Mouse (Mus musculus) midbrain, embryonic 10.5 days (tissue): ENCODE results near the gene Zfp536. TPM values are rescaled to one million over a fixed set of nuclear protein-coding genes. Genes with fewer than 3 reads are reported as not detected.
A peak's percentile ranks its signal among the peaks of the same experiment; 100 is the strongest.

Source experiments
- DNase-seq: peaks from one replicate; pipeline ENCODE4 v3.0.0-alpha.2; 2017; ENCODE audit warnings: low spot score
- H3K27ac ChIP-seq: fragments of 300-500 bp; sonication (generic); replicated peaks from 2 replicates; pipeline ENCODE4 v1.5.1; 2016; ENCODE audit warnings: mild to moderate bottlenecking
- H3K27me3 ChIP-seq: fragments of 300-500 bp; sonication (generic); 2 replicates; pipeline ENCODE4 v1.6.1; 2016; ENCODE audit warnings: low read depth, mild to moderate bottlenecking; ENCODE audit not compliant: poor library complexity, severe bottlenecking
- H3K36me3 ChIP-seq: fragments of 300-500 bp; sonication (generic); 2 replicates; pipeline ENCODE4 v1.6.1; 2016; ENCODE audit warnings: mild to moderate bottlenecking, moderate library complexity
- H3K4me1 ChIP-seq: fragments of 300-500 bp; sonication (generic); 2 replicates; pipeline ENCODE4 v1.6.1; 2016
- H3K4me3 ChIP-seq: fragments of 300-500 bp; sonication (generic); 2 replicates; pipeline ENCODE4 v1.5.1; 2016; ENCODE audit warnings: mild to moderate bottlenecking, moderate library complexity
- H3K9me3 ChIP-seq: fragments of 300-500 bp; sonication (generic); replicated peaks from 2 replicates; pipeline ENCODE4 v1.6.1; 2016; ENCODE audit warnings: mild to moderate bottlenecking
- WGBS: fragments of 180-500 bp; shearing (Covaris S2); methylation state at CpG from one replicate; pipeline ENCODE4 v1.1.7; 2016; 5-methylcytosine and 5-hydroxymethylcytosine counted together
- polyA plus RNA-seq: library from polyadenylated mRNA; unstranded; fragments of >200 nt; fragmentation: Nextera tagmentation; extraction: Ambion mirVana; gene quantifications from 2 replicates; pipeline ENCODE4 v1.2.1, GENCODE M21; 2016

The Zfp536 gene
- polyA plus RNA-seq, 1 experiment from 2014 or later = 31.0 TPM

GRCm38 (mm10) chr7:37554405-37554804 is 219.0 kb downstream of the Zfp536 start:
- 59% methylated on average over 5 of the region's 5 CpGs for WGBS
- no peak for DNase-seq
- H3K27ac ChIP-seq = peak overlapping the region; percentile 65

GRCm38 (mm10) chr7:37553646-37554045 is 219.8 kb downstream of the Zfp536 start:
- WGBS = 19% methylated on average over 3 of the region's 3 CpGs
- Histone ChIP-seq H3K36me3 (peaks cover 8% of the 10 kb centered on the region; the same call in 1 of the 2 replicates), H3K27me3 (0 out of 2 replicates have a peak, but pooled peaks cover 6% of the 10 kb centered on the region), H3K4me3 (no peak overlapping the region), H3K27ac (peak overlapping the region; percentile 65), H3K4me1 (peaks cover 39% of the 10 kb centered on the region), H3K9me3 (no peaks in the 10 kb centered on the region)
- DNase-seq = no peak

More at GRCm38 (mm10) chr7:37554405-37554804, 219.0 kb downstream of the Zfp536 start:
- Histone ChIP-seq H3K4me3 (no peak overlapping the region), H3K4me1 (peaks cover 38% of the 10 kb centered on the region), H3K27me3 (0 out of 2 replicates have a peak, but pooled peaks cover 7% of the 10 kb centered on the region), H3K9me3 (no peaks in the 10 kb centered on the region), H3K36me3 (0 out of 2 replicates have a peak, but pooled peaks cover 7% of the 10 kb centered on the region)

DNA sequence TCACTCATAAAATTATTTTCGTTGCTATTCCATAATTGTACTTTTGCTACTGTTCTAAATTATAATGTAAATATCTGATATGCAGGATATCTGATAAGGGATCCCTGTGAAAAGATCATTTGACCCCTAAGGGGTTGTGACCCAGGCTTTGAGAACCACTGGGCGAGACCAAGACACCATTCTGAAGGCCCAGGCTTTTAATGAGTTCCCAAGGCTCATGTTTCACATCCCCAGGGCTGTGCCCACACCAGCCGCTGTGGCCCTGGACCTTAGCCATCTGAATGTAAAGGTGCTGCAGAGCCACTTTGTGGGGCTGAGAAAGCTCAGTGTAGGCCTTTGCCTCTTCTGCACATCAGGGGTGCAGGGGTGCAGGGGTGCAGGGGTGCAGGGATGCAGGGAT is 221.1 kb downstream of the Zfp536 start:
- Histone ChIP-seq H3K4me3 (no peak overlapping the region), H3K4me1 (peaks cover 36% of the 10 kb centered on the region), H3K36me3 (peaks cover 10% of the 10 kb centered on the region; the same call in 1 of the 2 replicates), H3K27me3 (no peaks in the 10 kb centered on the region), H3K9me3 (no peaks in the 10 kb centered on the region), H3K27ac (no peak overlapping the region)
- 67% methylated on average over 3 of the region's 3 CpGs for WGBS
- no peak for DNase-seq

DNA sequence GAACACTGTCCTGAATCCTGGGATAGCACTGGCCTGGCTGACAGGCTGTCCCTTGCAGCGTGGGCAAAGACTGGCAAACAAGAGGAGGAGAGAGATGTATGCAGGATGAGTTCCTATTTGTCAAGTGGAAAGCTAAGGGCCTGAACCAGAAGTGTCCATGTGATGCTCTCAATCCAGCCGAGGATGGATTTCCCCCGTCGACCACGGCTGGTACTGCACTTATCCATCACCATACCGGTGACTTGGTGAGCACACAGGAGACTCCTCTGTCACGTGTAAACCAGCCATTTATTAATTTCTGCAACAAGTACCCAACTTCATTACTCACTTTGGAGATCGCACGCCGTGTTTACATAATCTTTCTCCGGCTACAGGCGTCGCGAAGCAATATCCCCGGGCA is 224.6 kb downstream of the Zfp536 start:
- H3K27ac ChIP-seq = no peak overlapping the region
- peaks cover 10% of the 10 kb centered on the region; the same call in 1 of the 2 replicates for H3K36me3 ChIP-seq
- H3K27me3 ChIP-seq = no peaks in the 10 kb centered on the region
- no peak overlapping the region for H3K4me3 ChIP-seq
- H3K9me3 ChIP-seq = no peaks in the 10 kb centered on the region
- no peak for DNase-seq
- WGBS = 78% methylated on average over 15 of the region's 15 CpGs
- H3K4me1 ChIP-seq = peaks cover 28% of the 10 kb centered on the region

- H3K27ac ChIP-seq = no peak overlapping the region
- no peak for DNase-seq
- H3K4me1 ChIP-seq = peaks cover 13% of the 10 kb centered on the region
- H3K36me3 ChIP-seq = peaks cover 20% of the 10 kb centered on the region
- no peaks in the 10 kb centered on the region for H3K27me3 ChIP-seq
- WGBS = 36% methylated on average over 6 of the region's 6 CpGs
- H3K9me3 ChIP-seq = no peaks in the 10 kb centered on the region
- H3K4me3 ChIP-seq = no peak overlapping the region
Measured at GRCm38 (mm10) chr7:37544011-37544410, 229.4 kb downstream of the Zfp536 start.

GRCm38 (mm10) chr7:37542951-37543350 is 230.5 kb downstream of the Zfp536 start:
- WGBS = 89% methylated on average over 7 of the region's 7 CpGs
- no peak for DNase-seq
- H3K36me3 ChIP-seq = peaks cover 18% of the 10 kb centered on the region
- H3K4me1 ChIP-seq = peaks cover 13% of the 10 kb centered on the region
- no peak overlapping the region for H3K4me3 ChIP-seq
- 0 out of 2 replicates have a peak overlapping the region, but pooled peaks have one; percentile 17 for H3K27ac ChIP-seq
- no peaks in the 10 kb centered on the region for H3K9me3 ChIP-seq
- H3K27me3 ChIP-seq = no peaks in the 10 kb centered on the region

GRCm38 (mm10) chr7:37531166-37531565 is 242.3 kb downstream of the Zfp536 start:
- 92% methylated on average over 2 of the region's 2 CpGs for WGBS
- Histone ChIP-seq H3K4me3 (no peak overlapping the region), H3K27me3 (no peaks in the 10 kb centered on the region), H3K4me1 (peaks cover 9% of the 10 kb centered on the region), H3K9me3 (no peaks in the 10 kb centered on the region), H3K27ac (no peak overlapping the region), H3K36me3 (no peaks in the 10 kb centered on the region)
- no peak for DNase-seq

DNA sequence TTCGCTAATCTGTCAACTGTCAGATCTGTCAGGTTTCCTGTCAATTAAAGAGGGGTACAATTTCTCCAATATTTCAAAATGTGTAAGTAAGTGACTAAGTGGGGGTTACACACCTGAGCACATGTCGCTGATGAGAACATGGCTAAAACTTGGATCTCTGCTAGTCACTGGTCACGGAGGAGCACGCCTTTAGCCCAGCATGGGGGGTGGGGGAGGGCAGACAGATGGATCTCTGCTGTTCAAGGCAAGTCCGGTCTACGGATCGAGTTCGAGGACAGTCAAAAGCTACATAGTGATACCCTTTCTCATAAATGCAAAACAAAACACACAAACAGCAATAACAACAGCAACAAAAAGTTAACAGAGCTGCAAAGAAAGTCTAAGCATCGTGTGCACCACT is 245.1 kb downstream of the Zfp536 start:
- H3K9me3 ChIP-seq = no peaks in the 10 kb centered on the region
- 81% methylated on average over 9 of the region's 9 CpGs for WGBS
- H3K27me3 ChIP-seq = no peaks in the 10 kb centered on the region
- DNase-seq = no peak
- peaks cover 6% of the 10 kb centered on the region; the same call in 1 of the 2 replicates for H3K36me3 ChIP-seq
- H3K4me1 ChIP-seq = peaks cover 2% of the 10 kb centered on the region
- no peak overlapping the region for H3K4me3 ChIP-seq
- no peak overlapping the region for H3K27ac ChIP-seq

DNA sequence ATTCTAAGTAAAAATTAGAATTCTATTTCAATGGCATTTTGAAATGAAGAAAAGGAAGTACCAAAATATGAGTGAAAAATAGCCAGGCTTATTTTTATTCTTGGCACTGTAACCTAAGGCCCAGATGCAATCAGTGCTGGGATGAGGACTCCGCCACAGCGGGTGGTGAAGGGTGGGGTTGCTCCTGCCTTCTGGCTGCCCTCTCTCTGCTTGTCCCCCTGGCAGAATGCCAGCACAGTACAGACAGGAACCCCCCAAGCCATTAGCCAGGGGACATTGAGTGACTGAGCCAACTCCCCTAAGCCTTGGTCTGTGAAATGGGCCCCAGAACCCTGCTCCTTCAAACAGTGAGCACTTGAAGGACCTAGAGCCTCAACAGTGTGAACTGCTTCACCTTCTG is 245.6 kb downstream of the Zfp536 start:
- no peak for DNase-seq
- Histone ChIP-seq H3K36me3 (peaks cover 6% of the 10 kb centered on the region; the same call in 1 of the 2 replicates), H3K27me3 (no peaks in the 10 kb centered on the region), H3K4me1 (no peaks in the 10 kb centered on the region), H3K4me3 (no peak overlapping the region), H3K9me3 (no peaks in the 10 kb centered on the region), H3K27ac (no peak overlapping the region)
- 96% methylated on average over 2 of the region's 2 CpGs for WGBS

DNA sequence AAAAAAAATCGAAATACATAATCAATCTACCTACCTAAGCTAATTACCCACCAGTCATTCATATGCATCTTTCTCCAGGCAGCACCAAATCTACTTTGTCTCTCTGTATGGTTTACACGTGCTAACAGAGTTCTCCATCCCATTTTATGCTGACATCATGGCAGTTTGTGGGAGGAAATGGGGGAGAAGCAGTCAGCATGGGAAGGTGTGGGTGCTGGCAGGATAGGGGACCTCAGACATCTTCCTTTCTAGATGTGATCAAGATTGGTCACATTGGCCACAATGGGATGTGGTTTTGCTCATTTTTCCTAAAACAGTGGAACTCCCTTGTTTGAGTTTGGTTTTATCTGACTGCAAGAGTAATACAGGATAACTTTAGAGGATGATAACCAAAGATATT is 252.0 kb downstream of the Zfp536 start:
- Histone ChIP-seq H3K36me3 (peaks cover 6% of the 10 kb centered on the region; the same call in 1 of the 2 replicates), H3K27me3 (no peaks in the 10 kb centered on the region), H3K9me3 (no peaks in the 10 kb centered on the region), H3K27ac (no peak overlapping the region), H3K4me3 (no peak overlapping the region), H3K4me1 (peaks cover 5% of the 10 kb centered on the region; the same call in 1 of the 2 replicates)
- WGBS = 72% methylated on average over 2 of the region's 2 CpGs
- DNase-seq = no peak

- DNase-seq = no peak
- Histone ChIP-seq H3K4me3 (no peak overlapping the region), H3K9me3 (no peaks in the 10 kb centered on the region), H3K27me3 (no peaks in the 10 kb centered on the region), H3K4me1 (peaks cover 51% of the 10 kb centered on the region), H3K27ac (0 out of 2 replicates have a peak overlapping the region, but pooled peaks have one; percentile 3), H3K36me3 (no peaks in the 10 kb centered on the region)
- 83% methylated on average over 8 of the region's 8 CpGs for WGBS
Measured at GRCm38 (mm10) chr7:37510933-37511675, 262.3 kb downstream of the Zfp536 start.

DNA sequence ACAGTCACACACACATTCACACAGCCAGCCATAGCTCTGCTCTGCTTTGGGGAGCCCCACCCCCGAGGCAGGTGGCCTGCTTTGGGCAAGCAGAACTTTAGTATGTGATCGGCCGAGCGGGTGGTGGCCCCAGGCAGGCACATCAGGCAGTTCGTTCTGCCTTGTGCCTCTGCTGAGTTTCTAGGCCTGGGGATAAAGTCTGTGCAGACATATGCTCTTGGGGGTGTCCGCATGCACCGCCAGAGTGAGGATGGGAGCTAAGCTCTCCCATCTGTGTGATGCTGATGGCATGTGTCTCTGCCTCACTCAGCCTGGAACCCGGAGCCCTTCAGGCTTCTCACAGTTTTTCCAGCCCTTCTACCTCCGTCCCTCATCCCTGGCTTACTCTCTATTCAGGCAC is 263.7 kb downstream of the Zfp536 start:
- no peak for DNase-seq
- Histone ChIP-seq H3K9me3 (no peaks in the 10 kb centered on the region), H3K4me3 (no peak overlapping the region), H3K4me1 (peaks cover 57% of the 10 kb centered on the region), H3K27me3 (no peaks in the 10 kb centered on the region), H3K27ac (0 out of 2 replicates have a peak overlapping the region, but pooled peaks have one; percentile 33), H3K36me3 (no peaks in the 10 kb centered on the region)
- WGBS = 72% methylated on average over 9 of the region's 9 CpGs

- no peaks in the 10 kb centered on the region for H3K9me3 ChIP-seq
- H3K27ac ChIP-seq = no peak overlapping the region
- no peak overlapping the region for H3K4me3 ChIP-seq
- DNase-seq = no peak
- H3K27me3 ChIP-seq = no peaks in the 10 kb centered on the region
- peaks cover 10% of the 10 kb centered on the region; the same call in 1 of the 2 replicates for H3K36me3 ChIP-seq
- H3K4me1 ChIP-seq = peaks cover 31% of the 10 kb centered on the region
- WGBS = 88% methylated on average over 7 of the region's 7 CpGs
Measured at GRCm38 (mm10) chr7:37505548-37505947, 267.9 kb downstream of the Zfp536 start.
